Mouse (Mus musculus): ENCODE measurements at regions not wholly inside any gene's neighbourhood (a gene's known extent, or its start where the extent isn't known, plus 50 kb on each side); places are given as distances from the start of the nearest gene placed in this dataset.

DNA sequence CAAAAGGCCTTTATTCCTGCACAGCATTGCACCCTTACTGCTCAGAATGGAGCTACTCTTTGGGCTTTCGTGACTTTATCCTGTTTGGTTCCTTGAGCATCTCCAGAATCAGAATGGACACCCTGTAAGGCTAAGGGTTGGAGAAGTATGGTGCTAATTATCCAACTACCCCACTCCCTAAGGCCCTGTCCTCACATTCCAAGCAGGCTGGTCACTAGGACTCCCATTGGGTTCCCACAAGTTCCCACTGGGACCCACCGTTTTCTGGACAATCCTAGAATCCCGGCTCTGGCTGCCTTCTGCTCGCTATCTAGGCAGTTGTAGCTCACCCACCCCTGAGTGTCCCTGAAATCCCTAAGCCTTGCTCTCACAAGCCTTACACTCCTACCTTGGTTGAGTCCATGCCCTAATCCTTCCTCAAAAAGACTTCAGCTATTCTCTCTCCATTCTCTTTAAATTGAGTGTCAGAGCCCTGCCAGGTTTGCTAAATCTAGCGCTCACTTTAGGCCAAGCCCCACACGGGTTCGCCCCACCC, 146.1 kb downstream of the Efcab1 start:
- DNase-seq, result no peak

DNA sequence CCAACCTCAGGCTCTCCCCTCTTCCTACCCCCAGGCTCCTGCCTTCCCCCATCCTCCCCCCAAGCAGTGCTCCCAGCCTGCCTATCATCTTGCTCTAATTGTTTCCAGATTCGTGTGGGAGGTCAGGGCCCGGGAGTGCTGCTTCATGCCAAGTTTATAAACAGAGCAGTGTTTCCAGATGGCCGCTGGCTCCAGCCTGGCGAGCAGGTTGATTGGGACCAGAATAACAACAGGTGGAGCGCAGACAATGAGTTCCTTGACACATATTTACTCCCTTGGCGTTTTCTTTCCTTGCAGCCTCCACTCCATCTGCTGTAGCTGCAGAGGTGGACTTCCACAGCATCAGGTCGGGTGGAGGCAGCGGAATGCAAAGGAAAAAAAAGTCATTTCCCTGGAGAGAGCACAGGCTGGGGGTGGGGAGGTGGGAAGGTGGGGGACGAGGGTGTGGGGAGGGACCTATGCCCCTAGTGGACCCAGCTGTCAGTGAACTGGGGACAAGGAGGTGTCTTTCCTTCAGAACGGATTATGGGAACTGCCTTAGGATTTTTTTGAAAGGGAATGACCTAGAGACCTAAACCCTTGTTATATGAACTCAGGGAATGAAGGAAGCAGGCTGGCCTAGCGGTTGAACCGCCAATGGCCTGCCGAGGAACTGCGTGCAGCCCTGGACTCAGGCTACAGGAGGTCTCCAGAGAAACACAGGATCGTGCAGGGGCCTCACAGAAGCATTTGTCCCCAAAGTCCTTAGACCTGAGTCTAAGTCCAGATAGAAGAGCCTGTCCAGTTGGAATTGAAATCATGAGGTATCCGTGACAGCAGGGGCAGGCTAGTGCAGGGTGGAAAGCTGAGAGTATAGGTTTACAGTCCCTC, 146.8 kb downstream of the Efcab1 start:
- DNase-seq, result peak; percentile 3

DNA sequence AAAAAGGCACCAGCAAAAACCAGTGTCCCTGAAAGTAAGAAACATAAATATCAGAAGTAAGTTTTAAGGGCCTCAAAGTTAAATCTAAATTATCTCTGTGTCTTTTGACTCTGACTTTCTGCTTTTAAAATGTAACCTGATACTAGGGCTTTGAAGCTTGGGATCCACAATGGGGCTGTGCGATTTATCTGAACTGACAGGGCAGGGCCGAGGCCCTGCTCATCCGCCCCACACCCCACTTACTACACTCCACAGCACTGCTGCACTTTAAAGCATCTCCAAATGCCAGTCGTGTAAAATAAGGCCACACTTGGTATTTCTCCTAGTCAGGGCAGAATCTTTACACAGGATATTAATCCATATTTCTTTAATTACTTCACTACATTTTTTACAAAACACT, 147.4 kb downstream of the Efcab1 start:
- DNase-seq, result no peak

DNA sequence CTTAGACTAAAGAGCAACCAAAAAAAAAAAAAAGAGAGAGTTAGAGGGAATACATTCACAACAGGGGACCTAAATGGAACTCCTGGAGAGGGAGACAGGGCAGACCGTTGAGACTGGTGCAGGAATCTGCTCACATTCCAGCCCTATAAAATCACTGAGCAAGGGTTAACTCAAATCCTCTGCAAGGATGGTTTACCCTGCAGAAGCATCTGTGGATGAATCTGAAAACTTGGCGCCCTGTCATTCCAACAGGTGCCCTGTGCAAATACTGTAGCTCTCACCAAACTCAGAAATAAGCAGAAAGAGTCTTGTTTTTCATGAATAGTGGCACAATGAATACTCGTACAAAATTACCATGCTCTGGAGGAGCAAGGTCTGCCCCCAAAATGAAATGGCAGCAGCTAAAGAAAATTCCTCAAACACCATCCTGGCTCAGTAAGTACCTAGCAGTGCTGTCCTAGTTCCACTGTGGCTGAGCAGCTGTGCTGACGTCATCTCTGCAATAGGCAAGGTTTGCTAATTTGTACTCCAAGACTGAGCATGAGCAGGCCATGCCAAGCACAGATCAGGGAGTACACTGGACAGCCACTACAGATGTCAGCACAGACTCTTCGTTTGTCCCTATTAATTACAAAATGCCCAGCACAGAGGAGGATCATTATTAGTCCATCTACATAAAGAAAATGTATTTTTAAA, 148.0 kb downstream of the Efcab1 start:
- DNase-seq, result no peak

DNA sequence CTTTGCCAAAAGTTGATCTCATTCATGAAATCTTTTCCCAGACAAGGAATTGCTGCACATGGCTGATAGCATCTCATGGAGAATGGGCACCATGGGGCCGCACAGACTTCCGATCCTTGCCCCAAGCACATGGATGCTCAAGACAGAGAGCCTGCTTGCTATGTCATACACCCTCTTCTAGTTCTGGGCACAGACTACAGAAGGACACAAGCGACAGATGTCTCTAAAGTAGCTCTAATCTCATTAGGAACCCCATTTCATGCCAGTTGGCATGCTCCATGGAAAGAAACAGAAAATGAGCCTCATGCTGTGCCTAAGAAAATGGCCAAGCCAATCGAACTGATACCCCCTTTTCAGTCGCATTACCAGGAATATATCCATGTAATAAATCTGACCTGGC, 149.3 kb downstream of the Efcab1 start:
- DNase-seq, result no peak

DNA sequence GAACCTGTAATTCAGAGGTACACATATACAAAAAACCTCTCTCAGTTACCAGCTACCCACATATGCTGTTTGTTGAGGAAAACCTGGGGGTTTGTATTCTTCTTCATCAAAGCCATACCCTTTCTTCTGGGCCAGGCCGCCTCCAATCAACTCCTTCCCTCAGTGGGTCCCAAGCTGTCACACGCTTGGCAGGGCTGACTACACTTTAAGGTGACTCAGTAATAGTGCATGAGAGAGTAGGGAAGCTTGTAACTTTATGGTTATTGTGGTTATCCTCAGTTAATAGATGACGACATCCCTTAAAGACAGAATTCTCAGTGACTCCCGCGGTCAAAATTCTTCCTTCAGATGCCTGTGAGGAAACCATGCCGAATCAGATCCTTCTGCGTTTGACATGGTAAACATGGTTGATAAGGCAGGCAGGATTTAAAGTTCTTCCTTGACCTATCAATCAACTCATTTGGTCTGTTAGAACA, 164.1 kb downstream of the Efcab1 start:
- DNase-seq, result no peak

DNA sequence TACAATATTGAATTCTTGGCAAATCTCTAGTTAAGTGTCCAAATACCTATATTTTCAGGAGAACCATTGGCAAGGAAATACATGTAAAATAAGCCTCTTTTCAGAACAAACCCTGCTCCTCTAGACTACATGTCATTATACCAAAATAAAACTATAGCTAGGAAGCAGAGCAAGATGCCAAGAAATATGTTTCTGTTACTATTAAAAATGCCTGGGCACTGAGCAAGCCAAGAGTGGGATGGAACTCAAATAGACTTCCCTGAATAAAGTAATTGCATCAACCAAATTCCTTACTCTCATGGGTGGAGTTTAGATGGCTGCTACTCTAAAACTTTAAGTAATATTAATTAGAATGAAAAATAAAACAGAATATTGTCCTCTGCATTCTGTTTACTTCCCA, 168.0 kb downstream of the Efcab1 start:
- no peak for DNase-seq

DNA sequence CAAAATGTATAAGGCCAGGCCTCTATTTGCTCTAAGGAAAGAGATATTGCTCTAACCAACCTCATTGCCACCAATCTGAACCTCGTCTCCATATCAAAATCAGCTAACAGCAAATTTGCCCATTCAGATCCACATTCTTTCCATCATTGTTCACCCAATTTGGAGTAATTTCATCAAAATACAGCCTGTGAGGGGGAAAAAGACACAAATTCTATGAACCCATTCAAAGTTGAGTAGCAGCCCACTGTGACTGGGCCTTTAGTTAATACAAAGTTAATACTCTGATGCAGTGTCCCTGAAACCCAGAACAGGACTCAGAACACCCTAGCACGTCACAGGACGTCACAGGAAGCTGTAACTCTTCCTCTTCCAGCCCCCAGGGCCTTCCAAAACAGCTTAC, 177.3 kb downstream of the Efcab1 start:
- no peak for DNase-seq

DNA sequence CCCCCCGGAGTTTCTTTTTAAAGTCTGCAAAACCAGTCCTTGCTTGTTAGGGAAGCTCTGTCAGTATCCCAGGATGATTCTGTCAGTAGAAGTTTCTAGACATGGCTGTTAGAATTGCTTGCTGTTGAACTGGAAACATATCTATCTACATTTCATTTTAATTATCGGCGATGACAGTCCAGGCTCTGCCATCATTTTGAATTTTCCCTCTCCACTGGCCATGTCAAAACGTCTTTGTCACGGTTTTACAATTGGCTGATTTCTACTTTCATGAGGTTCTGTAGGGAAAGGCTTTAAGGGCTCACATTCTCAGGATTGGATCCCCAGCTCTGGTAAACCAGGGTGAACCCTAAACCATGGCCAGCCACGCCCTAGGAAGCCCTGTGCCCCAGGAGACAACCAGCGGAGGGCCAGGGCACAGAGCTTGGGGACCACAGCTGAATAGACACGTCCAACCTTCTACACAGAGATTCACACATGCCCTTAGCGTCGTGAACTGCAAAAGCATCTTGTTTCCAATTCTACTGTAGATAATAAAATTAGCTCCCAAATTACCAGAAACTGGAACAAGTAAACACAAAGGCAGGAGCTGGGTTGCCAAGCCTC, 177.8 kb downstream of the Efcab1 start:
- no peak for DNase-seq

DNA sequence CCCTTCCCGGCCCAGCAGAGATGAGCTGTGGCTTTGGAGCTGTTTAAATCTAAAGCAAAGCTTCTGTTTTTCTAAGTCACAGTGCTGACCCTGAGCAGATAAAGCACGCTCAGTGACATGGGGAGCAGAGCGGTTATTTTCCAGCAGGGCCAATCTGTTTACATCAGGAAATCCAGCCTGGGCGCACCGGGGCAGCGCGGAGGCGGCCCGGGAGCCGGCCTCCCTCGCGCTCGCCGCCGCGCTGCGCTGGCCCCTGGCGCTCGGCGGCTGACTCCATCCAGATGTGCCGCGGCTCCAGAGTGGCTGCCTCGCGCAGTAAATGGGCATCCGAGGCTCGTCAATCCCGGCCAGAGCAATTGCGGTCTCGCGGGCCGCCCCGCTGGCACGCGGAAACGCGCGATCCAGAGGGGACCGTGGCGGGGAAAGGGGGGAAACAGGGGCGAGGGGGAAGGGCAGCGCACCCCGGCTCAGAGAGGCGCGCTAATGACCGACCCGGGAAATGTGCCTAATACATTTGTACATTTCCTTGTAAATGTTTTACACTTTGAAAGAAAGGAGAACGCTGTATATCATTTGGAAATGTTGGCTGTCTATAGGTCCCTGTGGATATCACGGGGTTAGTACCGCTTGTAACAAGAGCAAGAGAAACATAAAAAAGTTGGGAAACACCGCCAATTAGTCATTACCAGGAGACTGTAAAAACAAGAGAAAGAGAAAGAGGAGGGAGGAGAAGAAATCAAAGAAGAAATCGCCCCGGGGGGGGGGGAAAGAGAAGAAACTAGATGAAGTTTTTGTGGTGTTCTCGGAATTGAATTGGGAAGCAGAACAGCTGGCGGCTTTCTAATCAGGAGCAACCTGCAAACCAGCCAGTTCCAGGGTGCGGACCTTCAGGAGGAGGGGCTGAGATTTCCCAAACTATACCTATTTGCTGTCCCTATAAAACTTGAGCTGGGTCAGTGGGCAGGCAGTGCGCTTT, 178.6 kb downstream of the Efcab1 start:
- peak; percentile 11 for DNase-seq

DNA sequence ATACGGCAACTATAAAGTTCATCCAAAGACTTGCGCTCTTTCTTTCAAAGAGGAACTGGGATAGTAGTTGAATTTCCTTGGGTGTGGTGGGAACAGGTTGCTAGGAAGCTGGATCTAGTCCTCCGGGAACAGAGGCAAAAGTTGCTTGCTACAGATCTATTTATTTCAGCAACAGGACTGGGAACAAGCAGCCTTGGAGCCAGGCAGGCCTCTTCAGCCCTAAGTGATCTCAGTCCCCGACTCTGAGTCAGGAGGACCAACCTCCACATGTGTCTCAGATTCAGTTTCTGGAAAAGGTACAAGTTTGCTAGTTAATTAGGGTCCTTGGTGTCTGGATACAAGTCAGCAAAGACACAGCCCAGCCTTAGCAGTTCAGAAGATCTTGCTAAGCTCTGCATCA, 180.2 kb downstream of the Efcab1 start:
- DNase-seq, result no peak

DNA sequence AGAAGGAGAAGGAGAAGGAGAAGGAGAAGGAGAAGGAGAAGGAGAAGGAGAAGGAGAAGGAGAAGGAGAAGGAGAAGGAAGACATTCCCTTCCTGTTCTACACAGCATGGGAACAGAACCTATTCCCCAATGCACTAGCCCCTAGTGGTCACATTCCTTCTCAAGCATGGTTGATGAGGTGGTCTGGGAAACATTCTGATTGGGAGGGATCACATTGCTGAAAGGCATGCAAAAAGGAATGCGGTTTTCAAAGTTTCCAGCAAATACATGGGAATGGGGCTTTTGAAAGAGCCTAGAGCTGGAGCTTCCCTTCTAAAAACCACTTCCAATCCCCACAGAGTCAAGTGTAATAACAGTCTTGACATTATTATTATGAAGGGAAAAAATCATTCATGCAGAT, 197.5 kb downstream of the Efcab1 start:
- no peak for DNase-seq

DNA sequence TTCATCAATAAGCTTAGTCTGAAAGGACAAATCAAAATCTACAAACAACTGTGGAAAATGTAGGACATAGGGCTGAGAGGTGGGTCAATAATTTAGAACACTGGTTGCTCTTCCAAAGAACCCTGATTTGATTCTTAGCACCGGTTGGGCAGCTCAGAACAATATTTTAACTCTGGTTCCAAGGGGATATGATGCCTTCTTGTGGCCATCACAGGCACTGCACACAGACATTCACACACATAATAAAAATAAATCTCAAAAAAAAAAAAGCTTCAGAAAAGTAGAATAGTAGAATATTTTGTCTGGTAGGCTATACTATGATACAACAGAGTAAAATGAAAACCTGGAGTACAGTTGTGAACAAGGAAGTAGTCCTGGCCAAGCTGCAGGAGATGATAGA, 200.8 kb downstream of the Efcab1 start:
- DNase-seq, result no peak

DNA sequence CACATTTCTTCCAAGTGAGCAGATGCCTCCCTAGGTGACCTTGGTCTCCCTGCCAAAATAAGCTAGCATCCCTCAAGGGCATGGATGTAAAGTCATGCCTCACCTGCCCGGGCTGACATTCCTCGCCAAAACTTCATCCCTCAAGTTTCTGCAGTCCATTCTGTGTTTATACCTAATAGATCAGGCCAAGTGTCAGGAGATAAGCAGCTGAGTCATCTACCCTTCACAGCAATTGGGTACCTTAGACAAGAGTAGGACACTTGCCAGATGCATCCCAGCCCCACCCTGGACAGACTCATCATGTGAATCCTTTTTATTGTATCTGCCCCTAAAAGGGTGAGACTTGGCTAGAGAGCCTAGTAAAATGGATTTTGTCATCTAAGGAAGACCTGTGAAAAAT, 204.1 kb upstream of the Gm21897 start:
- no peak for DNase-seq

DNA sequence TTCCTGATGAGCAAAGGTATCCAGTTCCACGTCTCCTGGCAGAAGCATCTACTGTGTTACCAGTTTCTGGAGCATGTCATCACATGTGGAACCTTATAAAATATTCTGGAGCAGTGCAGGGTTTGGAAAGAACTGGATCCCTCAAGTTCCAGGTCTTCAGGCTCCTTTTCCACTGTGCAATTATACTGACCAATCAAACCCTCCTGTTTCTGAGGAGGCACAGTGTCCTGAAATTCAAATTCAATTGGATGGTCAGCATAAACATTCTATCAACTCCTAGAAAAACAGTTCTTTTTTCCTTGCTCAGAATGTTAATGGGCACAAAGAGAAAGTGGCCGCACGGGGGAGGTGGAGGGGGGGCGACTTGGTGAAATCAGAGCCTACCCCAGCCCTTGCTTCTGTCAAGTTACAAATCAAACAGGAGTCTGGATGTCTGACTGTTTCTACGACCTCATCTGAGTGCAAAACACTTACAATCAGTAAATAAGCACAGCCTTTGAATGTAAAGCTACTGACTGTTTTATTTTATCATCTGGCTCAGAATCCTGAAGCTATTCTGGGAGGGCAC, 203.2 kb upstream of the Gm21897 start:
- DNase-seq, result no peak

DNA sequence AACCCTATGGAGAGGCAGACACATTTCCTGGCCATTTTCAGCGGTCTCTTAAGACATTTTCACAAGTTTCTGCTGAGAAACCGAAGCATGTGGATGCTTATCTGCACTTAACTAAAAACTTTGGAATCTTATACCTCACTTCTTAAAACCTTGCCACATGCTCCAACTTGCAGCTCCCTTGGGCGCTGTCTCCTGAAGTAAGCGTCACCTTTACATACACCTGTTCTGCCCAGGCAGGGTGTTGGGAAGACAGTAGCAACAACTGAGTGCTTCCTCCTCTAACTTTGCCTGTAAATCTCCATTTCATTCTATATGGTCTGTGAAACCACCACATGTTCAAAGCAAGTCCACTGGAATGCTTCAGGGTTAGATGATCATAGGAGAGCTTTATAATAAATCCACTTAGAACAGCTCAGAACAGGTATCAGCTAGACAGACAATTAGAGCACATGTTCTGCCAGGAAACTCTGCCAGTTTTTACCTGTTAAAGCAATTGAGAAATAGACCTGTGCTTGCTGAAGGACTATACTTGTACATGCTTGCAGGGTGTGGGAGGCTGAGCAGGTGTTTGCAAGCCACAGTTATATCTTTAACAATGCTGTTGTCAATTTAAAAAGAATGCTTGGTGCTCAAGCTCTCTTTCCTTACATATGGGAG, 202.6 kb upstream of the Gm21897 start:
- no peak for DNase-seq

DNA sequence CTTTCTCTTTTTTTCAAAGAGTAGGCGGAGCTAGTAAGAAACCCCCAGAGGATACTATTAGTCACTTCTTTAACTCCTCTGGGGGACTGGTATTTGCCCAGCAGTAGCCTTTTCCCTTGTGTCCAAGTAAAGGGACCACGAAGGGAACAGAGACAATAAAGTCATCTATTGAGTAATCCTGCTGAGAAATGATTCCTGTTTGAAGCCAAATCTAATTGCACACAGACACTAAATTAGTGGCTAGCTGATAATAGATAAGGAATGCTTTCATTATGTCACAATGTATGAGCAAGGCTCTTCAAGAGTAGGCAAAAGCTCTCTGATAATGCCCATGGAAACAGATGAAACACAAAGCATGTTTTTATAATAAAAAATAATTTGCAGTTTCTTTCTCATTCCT, 201.9 kb upstream of the Gm21897 start:
- DNase-seq, result no peak

DNA sequence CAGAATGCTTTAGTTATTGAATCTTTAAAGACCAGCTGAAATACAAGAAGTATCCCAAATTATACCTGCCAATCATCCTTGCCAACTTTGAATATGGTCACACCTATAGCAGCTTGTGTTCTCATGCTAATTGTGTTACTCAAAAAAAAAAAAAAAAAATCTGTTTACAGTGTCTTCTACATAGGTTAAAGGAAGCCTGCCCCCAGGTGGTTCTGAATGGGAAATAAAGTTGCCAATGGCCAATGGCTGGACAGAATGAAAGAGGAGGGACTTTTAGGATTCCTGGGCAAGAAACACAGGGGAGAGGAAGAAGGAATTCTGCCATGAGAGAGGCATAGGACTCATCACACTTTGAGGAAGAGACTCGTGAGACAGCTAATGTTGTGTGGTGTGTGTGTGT, 197.5 kb upstream of the Gm21897 start:
- no peak for DNase-seq

DNA sequence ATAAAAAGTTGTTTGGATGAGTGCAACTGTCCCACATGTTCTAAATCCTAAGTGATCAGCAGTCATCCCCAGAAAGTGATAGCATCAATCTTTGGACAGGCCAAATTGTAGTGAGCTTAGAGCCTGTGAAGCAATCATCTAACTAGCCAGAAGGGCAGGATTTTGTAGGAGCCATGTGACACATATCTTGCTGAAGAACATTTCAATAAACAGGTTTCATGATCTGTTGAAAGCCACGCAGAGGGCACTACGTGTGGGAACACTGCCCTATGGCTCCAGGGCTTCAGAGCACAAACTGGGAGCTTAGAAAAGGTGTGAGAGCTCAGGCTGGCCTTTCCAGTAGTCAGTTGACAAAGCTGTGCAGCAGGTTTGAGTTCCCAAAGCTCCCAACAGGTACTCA, 188.3 kb upstream of the Gm21897 start:
- DNase-seq, result no peak

DNA sequence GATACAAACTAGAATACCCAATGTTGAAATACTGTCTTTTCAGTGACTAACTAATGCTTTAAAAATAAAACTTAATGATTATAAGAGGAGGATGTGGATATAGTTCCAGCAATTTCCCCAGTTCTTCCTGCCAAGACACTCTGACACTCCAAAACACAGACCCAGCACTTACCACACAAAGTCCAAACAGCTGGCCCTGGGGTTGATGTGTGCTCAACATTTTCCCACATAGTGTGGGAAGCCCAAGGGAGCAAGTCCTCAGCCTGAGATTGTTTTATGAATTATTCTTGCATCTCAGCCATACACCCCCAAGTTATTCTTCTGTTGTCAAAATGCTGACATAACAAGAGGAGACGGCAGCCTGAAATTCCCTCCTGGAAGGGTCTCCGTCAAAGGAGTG, 187.5 kb upstream of the Gm21897 start:
- DNase-seq, result no peak

DNA sequence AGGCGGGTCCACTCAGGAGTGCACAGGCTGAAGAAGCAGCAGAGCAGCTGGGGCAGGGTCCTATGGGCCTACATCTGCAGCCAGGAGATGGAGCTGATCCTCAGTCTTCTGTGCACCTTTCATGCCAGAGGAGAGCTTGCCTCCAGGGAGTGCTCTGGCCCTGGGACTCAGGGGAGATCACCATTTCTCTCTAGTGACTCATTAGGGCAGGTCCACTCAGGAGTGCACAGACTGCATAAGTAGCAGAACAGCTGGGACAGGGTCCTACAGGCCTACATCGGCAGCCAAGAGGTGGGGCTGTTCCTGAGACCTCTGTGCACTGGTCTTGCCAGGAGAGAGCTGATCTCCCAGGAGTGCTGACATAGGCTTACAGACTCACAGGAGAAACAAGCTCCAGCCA, 159.4 kb upstream of the Gm21897 start:
- DNase-seq, result no peak

DNA sequence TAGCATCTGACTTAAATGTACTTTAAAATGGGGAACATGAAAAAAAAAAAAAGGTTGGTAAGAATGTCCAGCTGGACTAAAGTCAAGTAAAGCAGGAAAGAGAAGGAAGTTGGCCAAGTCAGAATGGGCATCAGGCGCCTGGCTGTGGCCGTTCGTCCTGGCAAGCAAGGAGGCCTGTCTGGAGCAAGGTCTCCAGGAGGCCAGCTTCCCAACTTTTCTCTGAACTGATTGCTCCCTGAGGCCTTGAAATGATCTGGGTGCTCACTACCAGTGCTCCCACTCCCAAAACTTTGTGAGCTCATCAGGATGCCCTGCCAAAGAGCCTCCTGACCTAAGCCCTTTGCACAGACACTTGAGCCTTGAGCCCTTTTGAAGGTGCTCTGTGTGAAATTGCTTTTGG, 141.7 kb upstream of the Gm21897 start:
- DNase-seq, result no peak

Measured in right cerebral cortex, postnatal 4 days (tissue).